Mouse (Mus musculus): Measurements from ENCODE around the gene Gzmk. TPM values are rescaled to one million over a fixed set of nuclear protein-coding genes. Genes with fewer than 3 reads are reported as not detected.

Gzmk gene
- polyA plus RNA-seq (2014; fragmentation: Illumina TruSeq; extraction: RNeasy Lipid Tissue Mini Kit (QIAGEN cat#74804); ENCODE audit: low read depth, low replicate concordance), result not detected

DNA sequence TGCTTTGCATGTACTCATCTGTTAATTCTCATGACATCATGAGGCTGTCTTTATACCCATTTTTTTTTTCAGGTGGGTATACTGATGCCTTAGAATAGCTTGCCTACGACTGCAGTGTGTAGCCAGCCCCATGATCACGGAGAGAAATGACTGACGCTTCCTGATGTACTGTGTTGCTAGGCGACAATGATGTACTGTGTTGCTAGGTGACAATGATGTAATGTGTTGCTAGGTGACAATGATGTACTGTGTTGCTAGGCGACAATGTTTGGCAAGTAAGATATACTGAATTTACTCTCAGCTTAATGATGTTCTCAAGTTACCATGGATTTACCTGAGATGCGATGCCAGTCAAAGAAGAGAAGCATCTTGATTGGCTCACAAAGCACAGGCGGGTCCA is at the start of gene Gzmk:
Gzmk (minus strand) TSS at position 98 of the 400 bp plus-strand sequence.

GRCm38 (mm10) chr13:113209624-113210023 is 16.1 kb downstream of the Gzmk start, which contains the start of gene Esm1:
Gene Esm1, plus strand, starts transcription at chr13:113209659.

Other genes starting within 250 kb of the Gzmk start
- not detected for gene Ccno, start 238.1 kb downstream of the Gzmk start, polyA plus RNA-seq (2014; fragmentation: Illumina TruSeq; extraction: RNeasy Lipid Tissue Mini Kit (QIAGEN cat#74804); ENCODE audit: low read depth, low replicate concordance)
- not detected for gene Mcidas, start 232.1 kb downstream of the Gzmk start, polyA plus RNA-seq (2014; fragmentation: Illumina TruSeq; extraction: RNeasy Lipid Tissue Mini Kit (QIAGEN cat#74804); ENCODE audit: low read depth, low replicate concordance)
- not detected for gene Cdc20b, start 190.8 kb downstream of the Gzmk start, polyA plus RNA-seq (2014; fragmentation: Illumina TruSeq; extraction: RNeasy Lipid Tissue Mini Kit (QIAGEN cat#74804); ENCODE audit: low read depth, low replicate concordance)
- 309 TPM for gene Gpx8, start 179.5 kb downstream of the Gzmk start, polyA plus RNA-seq (2014; fragmentation: Illumina TruSeq; extraction: RNeasy Lipid Tissue Mini Kit (QIAGEN cat#74804); ENCODE audit: low read depth, low replicate concordance)
- gene Gzma, start 124.9 kb downstream of the Gzmk start, polyA plus RNA-seq (2014; fragmentation: Illumina TruSeq; extraction: RNeasy Lipid Tissue Mini Kit (QIAGEN cat#74804); ENCODE audit: low read depth, low replicate concordance), result 5.0 TPM
- 55.2 TPM for gene Esm1, start 16.2 kb downstream of the Gzmk start, polyA plus RNA-seq (2014; fragmentation: Illumina TruSeq; extraction: RNeasy Lipid Tissue Mini Kit (QIAGEN cat#74804); ENCODE audit: low read depth, low replicate concordance)
- 0.93 TPM for gene BC067074, start 67.3 kb upstream of the Gzmk start, polyA plus RNA-seq (2014; fragmentation: Illumina TruSeq; extraction: RNeasy Lipid Tissue Mini Kit (QIAGEN cat#74804); ENCODE audit: low read depth, low replicate concordance)

Measured in adrenal gland, adult 10 weeks (tissue).